Mouse (Mus musculus) embryonic fibroblast, embryonic 13.5 days (primary cell): ENCODE data around the gene Tns2.

Experiments
- CTCF ChIP-seq: IDR thresholded peaks from 2 replicates; pipeline ENCODE4 v1.5.1; 2011; ENCODE audit warnings: mild to moderate bottlenecking, control low read depth, low read length, moderate library complexity, borderline replicate concordance; ENCODE audit not compliant: insufficient read depth
- POLR2A ChIP-seq: IDR thresholded peaks from 2 replicates; pipeline ENCODE4 v1.6.1; 2011; ENCODE audit warnings: low read depth, mild to moderate bottlenecking, control low read depth, low read length, moderate library complexity

DNA sequence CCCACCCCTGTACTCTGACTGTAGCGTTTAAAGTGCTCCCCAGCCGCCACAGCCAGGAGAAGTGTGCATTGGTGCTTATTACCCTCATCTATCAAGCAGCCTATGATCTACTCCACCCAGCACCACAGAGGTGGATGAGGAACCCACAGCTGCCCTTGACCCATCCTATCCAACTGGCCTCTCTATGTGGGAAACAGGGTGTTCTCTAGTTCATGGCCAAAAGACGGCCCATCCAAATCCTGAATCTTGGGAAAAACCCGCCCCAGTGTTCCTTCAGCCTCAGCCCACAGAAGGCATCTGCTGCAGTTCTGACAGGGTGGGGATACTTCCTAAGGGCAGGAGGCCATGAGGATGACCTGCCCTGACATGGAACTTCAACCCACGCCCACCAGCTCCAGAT lies 20.3 kb downstream of the Tns2 start:
- TF ChIP-seq CTCF: no peak
- TF ChIP-seq POLR2A: no peak
